Mouse (Mus musculus): Measurements from ENCODE around the gene Vgf.

GRCm38 (mm10) chr5:137065923-137066322, 39.7 kb downstream of the Vgf start:
- no peak for TF ChIP-seq USF1 (IDR thresholded peaks at IDR 0.05; ENCODE audit: low read depth)
- no peak for TF ChIP-seq CTCF (IDR thresholded peaks at IDR 0.05; ENCODE audit: control insufficient read depth, insufficient read depth, insufficient read length)
- no peak for TF ChIP-seq MYOG (IDR thresholded peaks at IDR 0.05; ENCODE audit: control insufficient read depth, extremely low read depth, insufficient read length)

All from C2C12 (cell line).